Mouse (Mus musculus) megakaryocyte, embryonic 14.5 days (primary cell): ENCODE measurements around the gene Wdr45b.

ENCODE experiments used
- FLI1 ChIP-seq: IDR thresholded peaks from 2 replicates; pipeline ENCODE4 v1.6.1; 2012; ENCODE audit warnings: low read length, inconsistent platforms, mixed read lengths
- GATA1 ChIP-seq: IDR thresholded peaks from 3 replicates; pipeline ENCODE4 v1.6.1; 2012; ENCODE audit warnings: mixed read lengths, low read length, inconsistent platforms, borderline replicate concordance

GRCm38 (mm10) chr11:121369622-121370021 is 15.4 kb upstream of the Wdr45b start:
- TF ChIP-seq GATA1, result no peak
- TF ChIP-seq FLI1, result no peak
